Mouse (Mus musculus): ENCODE measurements around the gene Tecr. TPM values are rescaled to one million over a fixed set of nuclear protein-coding genes. Genes with fewer than 3 reads are reported as not detected.
"Not testable (repeated sequence)": the region's sequence is repeated elsewhere in the genome, so short reads cannot be mapped to it uniquely, and the experiment has no call there.

Tecr gene
- total and polyA plus RNA-seq, 3 experiments: 445 to 935 (median 505) TPM

DNA sequence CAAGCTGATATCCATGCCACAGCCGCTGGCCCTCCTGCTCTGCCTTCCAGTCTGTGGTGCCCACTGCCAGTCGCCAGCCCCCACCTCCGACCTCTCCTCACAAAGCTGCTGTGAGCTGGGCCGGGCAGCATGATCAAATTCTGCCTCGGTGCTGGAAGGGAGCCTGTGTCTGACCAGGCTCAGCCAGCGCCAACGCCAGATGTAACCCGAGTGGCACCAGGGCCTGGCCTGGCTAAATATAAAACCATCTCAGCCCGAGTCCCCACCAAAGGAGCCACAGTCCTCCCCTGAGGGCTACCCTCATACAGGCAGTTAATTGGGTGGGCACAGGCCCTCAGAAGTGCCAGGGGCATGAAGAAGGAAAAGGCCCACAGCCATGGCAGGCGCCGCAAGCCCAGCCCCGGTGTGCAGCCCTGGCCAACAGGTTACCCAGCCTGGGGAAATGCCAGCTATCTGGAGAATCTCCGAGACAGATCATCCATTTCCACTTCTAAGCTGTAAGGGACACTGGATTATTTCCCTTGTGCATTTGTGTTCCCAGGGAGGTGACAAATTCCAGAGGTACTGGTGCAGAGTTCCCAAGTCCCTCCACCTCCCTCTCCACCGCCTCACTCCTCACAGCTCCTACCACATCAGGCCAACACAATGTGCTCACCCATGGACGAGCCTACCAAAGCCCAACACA is 33.0 kb downstream of the Tecr start:
- H3K27me3 ChIP-seq (ENCODE audit: control insufficient read depth, insufficient read depth, low read length): no peaks in the 10 kb centered on the region
- no peak for TF ChIP-seq CTCF (IDR thresholded peaks at IDR 0.05)
- peak; percentile 61 for TF ChIP-seq POLR2A (IDR thresholded peaks at IDR 0.05; ENCODE audit: insufficient read depth, low read depth, low read length)
- TF ChIP-seq EP300 (IDR thresholded peaks at IDR 0.05; ENCODE audit: insufficient read depth, low read depth, low read length): no peak
- WGBS: 58% methylated on average over 15 of the region's 15 CpGs
- H3K36me3 ChIP-seq (ENCODE audit: control insufficient read depth, insufficient read depth, low read length): no peaks in the 10 kb centered on the region
- H3K79me2 ChIP-seq (replicated peaks; ENCODE audit: control insufficient read depth, insufficient read depth, low read length): peaks cover 2% of the 10 kb centered on the region; the same call in 1 of the 2 replicates
- H3K27ac ChIP-seq: peak overlapping the region; percentile 90
- H3K4me3 ChIP-seq: peak overlapping the region; percentile 39
- DNase-seq: peak; percentile 63 to 64
- intact Hi-C loops (cut with DNase I): no loop called here
- peak overlapping the region; percentile 88 for H3K9ac ChIP-seq (ENCODE audit: low read depth, low read length)
- H3K4me1 ChIP-seq (ENCODE audit: control insufficient read depth, insufficient read depth, low read length): peaks cover 5% of the 10 kb centered on the region

GRCm38 (mm10) chr8:83573140-83573875 is 34.5 kb downstream of the Tecr start:
- Histone ChIP-seq H3K4me3 (peak overlapping the region; percentile 39; the same call in 1 of the 2 replicates), H3K36me3 (ENCODE audit: control insufficient read depth, insufficient read depth, low read length) (no peaks in the 10 kb centered on the region), H3K9ac (ENCODE audit: low read depth, low read length) (peak overlapping the region; percentile 88), H3K79me2 (replicated peaks; ENCODE audit: control insufficient read depth, insufficient read depth, low read length) (peaks cover 2% of the 10 kb centered on the region; the same call in 1 of the 2 replicates), H3K27me3 (ENCODE audit: control insufficient read depth, insufficient read depth, low read length) (no peaks in the 10 kb centered on the region), H3K4me1 (ENCODE audit: control insufficient read depth, insufficient read depth, low read length) (peaks cover 6% of the 10 kb centered on the region), H3K27ac (peak overlapping the region; percentile 90)
- peak; percentile 50 for TF ChIP-seq CTCF (IDR thresholded peaks at IDR 0.05)
- TF ChIP-seq EP300 (IDR thresholded peaks at IDR 0.05; ENCODE audit: insufficient read depth, low read depth, low read length): peak; percentile 63; the same call in 1 of the 2 replicates
- TF ChIP-seq POLR2A (IDR thresholded peaks at IDR 0.05; ENCODE audit: insufficient read depth, low read depth, low read length): peak; percentile 78
- intact Hi-C loops (cut with DNase I): loop anchor here (2.0 kb wide), 1 partner anchor 19 kb away; no protein-coding TSS in a partner anchor
- peak; percentile 65 to 75 for DNase-seq
- WGBS: 53% methylated on average over 18 of the region's 18 CpGs

- TF ChIP-seq POLR2A (IDR thresholded peaks at IDR 0.05; ENCODE audit: insufficient read depth, low read depth, low read length) (no peak), CTCF (IDR thresholded peaks at IDR 0.05) (no peak), EP300 (IDR thresholded peaks at IDR 0.05; ENCODE audit: insufficient read depth, low read depth, low read length) (no peak)
- Histone ChIP-seq H3K36me3 (ENCODE audit: control insufficient read depth, insufficient read depth, low read length) (no peaks in the 10 kb centered on the region), H3K4me1 (ENCODE audit: control insufficient read depth, insufficient read depth, low read length) (peaks cover 8% of the 10 kb centered on the region), H3K4me3 (no peak overlapping the region), H3K9ac (ENCODE audit: low read depth, low read length) (no peak overlapping the region), H3K27ac (no peak overlapping the region; the same call in 1 of the 2 replicates), H3K27me3 (ENCODE audit: control insufficient read depth, insufficient read depth, low read length) (no peaks in the 10 kb centered on the region), H3K79me2 (replicated peaks; ENCODE audit: control insufficient read depth, insufficient read depth, low read length) (peaks cover 4% of the 10 kb centered on the region; the same call in 1 of the 2 replicates)
- no peak for DNase-seq
- intact Hi-C loops (cut with DNase I): loop anchor here (2.0 kb wide), 1 partner anchor 20 kb away; no protein-coding TSS in a partner anchor
- 76% methylated on average over 5 of the region's 5 CpGs for WGBS
Measured at GRCm38 (mm10) chr8:83572246-83572812, 35.4 kb downstream of the Tecr start.

- intact Hi-C loops (cut with DNase I): loop anchor here (2.0 kb wide), 1 partner anchor 21 kb away; no protein-coding TSS in a partner anchor
- H3K36me3 ChIP-seq (ENCODE audit: control insufficient read depth, insufficient read depth, low read length): no peaks in the 10 kb centered on the region
- peaks cover 4% of the 10 kb centered on the region; the same call in 1 of the 2 replicates for H3K79me2 ChIP-seq (replicated peaks; ENCODE audit: control insufficient read depth, insufficient read depth, low read length)
- no peak overlapping the region for H3K9ac ChIP-seq (ENCODE audit: low read depth, low read length)
- no peak for DNase-seq
- 91% methylated on average over 10 of the region's 10 CpGs for WGBS
- H3K27me3 ChIP-seq (ENCODE audit: control insufficient read depth, insufficient read depth, low read length): no peaks in the 10 kb centered on the region
- TF ChIP-seq POLR2A (IDR thresholded peaks at IDR 0.05; ENCODE audit: insufficient read depth, low read depth, low read length) (no peak), EP300 (IDR thresholded peaks at IDR 0.05; ENCODE audit: insufficient read depth, low read depth, low read length) (no peak), CTCF (IDR thresholded peaks at IDR 0.05) (no peak)
- no peak overlapping the region for H3K27ac ChIP-seq
- peaks cover 8% of the 10 kb centered on the region for H3K4me1 ChIP-seq (ENCODE audit: control insufficient read depth, insufficient read depth, low read length)
- H3K4me3 ChIP-seq: no peak overlapping the region
Measured at GRCm38 (mm10) chr8:83571791-83572190, 36.0 kb downstream of the Tecr start.

DNA sequence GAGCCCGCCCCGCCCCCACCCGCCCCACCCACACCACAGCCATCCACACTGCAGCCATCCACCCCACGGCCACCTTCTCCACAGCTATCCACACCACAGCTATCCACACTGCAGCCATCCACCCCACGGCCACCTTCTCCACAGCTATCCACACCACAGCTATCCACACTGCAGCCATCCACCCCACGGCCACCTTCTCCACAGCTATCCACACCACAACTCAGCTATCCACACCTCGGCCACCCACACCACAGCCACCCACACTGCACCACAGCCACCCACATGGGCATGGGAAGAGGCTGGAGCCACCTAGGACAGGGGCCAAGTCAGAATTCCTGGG is 36.8 kb downstream of the Tecr start:
- H3K4me1 ChIP-seq (ENCODE audit: control insufficient read depth, insufficient read depth, low read length); H3K79me2 ChIP-seq (replicated peaks; ENCODE audit: control insufficient read depth, insufficient read depth, low read length); H3K27ac ChIP-seq; H3K27me3 ChIP-seq (ENCODE audit: control insufficient read depth, insufficient read depth, low read length); H3K9ac ChIP-seq (ENCODE audit: low read depth, low read length); DNase-seq; intact Hi-C loops (cut with DNase I); H3K4me3 ChIP-seq; H3K36me3 ChIP-seq (ENCODE audit: control insufficient read depth, insufficient read depth, low read length): not testable (repeated sequence)
- 83% methylated on average over 5 of the region's 7 CpGs for WGBS

All from heart, adult 2 months (tissue).